Mouse (Mus musculus): ENCODE results near the gene Barx1. TPM values are rescaled to one million over a fixed set of nuclear protein-coding genes. Genes with fewer than 3 reads are reported as not detected.

The Barx1 gene
- total and polyA plus RNA-seq, 3 experiments = not detected

GRCm38 (mm10) chr13:48617774-48618173 is 45.0 kb upstream of the Barx1 start:
- TF ChIP-seq TCF12 (IDR thresholded peaks at IDR 0.05; ENCODE audit: low read depth, low read length) (no peak), USF2 (IDR thresholded peaks at IDR 0.05; ENCODE audit: borderline replicate concordance in 1 of 2, insufficient read depth in 1 of 2, low read depth in 1 of 2, low read length in 2 of 2) (no peak), KAT2A (conservative IDR thresholded peaks at IDR 0.05; ENCODE audit: low read depth, low read length) (no peak), NRF1 (IDR thresholded peaks at IDR 0.05; ENCODE audit: insufficient read depth, low read depth, low read length, poor library complexity, severe bottlenecking) (no peak), ZKSCAN1 (IDR thresholded peaks at IDR 0.05; ENCODE audit: low read depth, low read length) (no peak), MXI1 (IDR thresholded peaks at IDR 0.05; ENCODE audit: low read depth, low read length) (no peak), TAL1 (IDR thresholded peaks at IDR 0.05; ENCODE audit: low read length) (no peak), ZC3H11A (IDR thresholded peaks at IDR 0.05; ENCODE audit: low read depth, low read length) (no peak), BHLHE40 (IDR thresholded peaks at IDR 0.05; ENCODE audit: borderline replicate concordance, low read depth, low read length) (no peak), ZNF384 (IDR thresholded peaks at IDR 0.05; ENCODE audit: low read depth, low read length) (no peak), POLR2AphosphoS2 (IDR thresholded peaks at IDR 0.05; ENCODE audit: low read length) (no peak), CHD2 (IDR thresholded peaks at IDR 0.05; ENCODE audit: low read length) (no peak), POLR2A (IDR thresholded peaks at IDR 0.05; ENCODE audit: control insufficient read depth in 1 of 2, insufficient read depth in 1 of 2, low read depth in 1 of 2, low read length in 2 of 2, poor library complexity in 1 of 2) (no peak), UBTF (IDR thresholded peaks at IDR 0.05; ENCODE audit: borderline replicate concordance, insufficient read depth, low read depth, low read length) (no peak)
- DNase-seq (ENCODE audit: low read depth, low spot score) = no peak
- no peaks in the 10 kb centered on the region for H3K9me3 ChIP-seq (replicated peaks; ENCODE audit: insufficient read depth, low read length)

DNA sequence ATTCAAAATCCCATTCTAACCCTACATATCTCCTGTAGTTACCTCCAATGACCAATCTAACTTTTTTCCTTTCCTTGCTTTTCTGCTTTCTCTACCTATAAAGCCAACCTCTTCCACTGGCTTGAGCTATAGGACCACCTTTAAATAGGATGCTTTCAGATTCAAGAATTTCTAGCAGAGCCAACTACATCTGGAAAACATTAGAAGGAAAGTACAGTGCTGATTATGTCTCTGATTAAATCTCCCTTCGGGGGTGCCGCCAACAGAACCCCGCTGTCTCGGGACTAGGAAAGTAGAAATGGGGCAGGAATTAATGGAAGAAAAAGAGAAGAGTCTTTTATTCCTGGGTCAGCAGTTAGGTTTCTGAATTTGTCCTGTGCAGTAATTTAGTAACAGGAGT is 43.9 kb upstream of the Barx1 start:
- TF ChIP-seq BHLHE40 (IDR thresholded peaks at IDR 0.05; ENCODE audit: borderline replicate concordance, low read depth, low read length) (no peak), ETS1 (IDR thresholded peaks at IDR 0.05; ENCODE audit: low read depth, low read length) (no peak), HCFC1 (IDR thresholded peaks at IDR 0.05; ENCODE audit: low read depth, low read length) (no peak), CHD1 (IDR thresholded peaks at IDR 0.05; ENCODE audit: low read depth, low read length) (no peak), GABPA (IDR thresholded peaks at IDR 0.05; ENCODE audit: low read depth, low read length) (no peak), ZNF384 (IDR thresholded peaks at IDR 0.05; ENCODE audit: low read depth, low read length) (no peak), MYB (IDR thresholded peaks at IDR 0.05; ENCODE audit: low read depth, low read length) (no peak), ELF1 (IDR thresholded peaks at IDR 0.05; ENCODE audit: low read depth, low read length) (no peak), ZC3H11A (IDR thresholded peaks at IDR 0.05; ENCODE audit: low read depth, low read length) (no peak), UBTF (IDR thresholded peaks at IDR 0.05; ENCODE audit: borderline replicate concordance, insufficient read depth, low read depth, low read length) (no peak), RAD21 (IDR thresholded peaks at IDR 0.05; ENCODE audit: low read depth, low read length) (no peak), ZMIZ1 (IDR thresholded peaks at IDR 0.05; ENCODE audit: low read depth, low read length) (no peak), POLR2AphosphoS2 (IDR thresholded peaks at IDR 0.05; ENCODE audit: low read length) (no peak), SMC3 (IDR thresholded peaks at IDR 0.05; ENCODE audit: low read depth, low read length) (no peak), JUND (IDR thresholded peaks at IDR 0.05; ENCODE audit: low read depth, low read length) (no peak), ZKSCAN1 (IDR thresholded peaks at IDR 0.05; ENCODE audit: low read depth, low read length) (no peak), NRF1 (IDR thresholded peaks at IDR 0.05; ENCODE audit: insufficient read depth, low read depth, low read length, poor library complexity, severe bottlenecking) (no peak)
- Histone ChIP-seq H3K9ac (ENCODE audit: control insufficient read depth, low read depth, low read length, poor library complexity, severe bottlenecking) (no peak overlapping the region), H3K36me3 (ENCODE audit: control insufficient read depth in 1 of 2, insufficient read depth in 2 of 2, low read length in 2 of 2) (no peaks in the 10 kb centered on the region), H3K4me3 (ENCODE audit: control insufficient read depth in 1 of 2, insufficient read depth in 1 of 2, low read depth in 2 of 2, low read length in 2 of 2) (no peak overlapping the region), H3K27ac (ENCODE audit: control insufficient read depth, low read depth, low read length) (no peak overlapping the region), H3K27me3 (ENCODE audit: control insufficient read depth in 1 of 2, insufficient read depth in 2 of 2, low read length in 2 of 2) (no peaks in the 10 kb centered on the region), H3K79me2 (ENCODE audit: control insufficient read depth, insufficient read depth, low read length, poor library complexity) (no peaks in the 10 kb centered on the region), H3K4me1 (ENCODE audit: control insufficient read depth in 1 of 2, insufficient read depth in 2 of 2, low read length in 2 of 2) (no peaks in the 10 kb centered on the region), H3K9me3 (replicated peaks; ENCODE audit: insufficient read depth, low read length) (no peaks in the 10 kb centered on the region)
- DNase-seq (ENCODE audit: low read depth, low spot score) = no peak

More at GRCm38 (mm10) chr13:48617774-48618173, 45.0 kb upstream of the Barx1 start:
- Histone ChIP-seq H3K27ac (ENCODE audit: control insufficient read depth, low read depth, low read length) (no peak overlapping the region), H3K27me3 (ENCODE audit: control insufficient read depth in 1 of 2, insufficient read depth in 2 of 2, low read length in 2 of 2) (no peaks in the 10 kb centered on the region), H3K4me1 (ENCODE audit: control insufficient read depth in 1 of 2, insufficient read depth in 2 of 2, low read length in 2 of 2) (no peaks in the 10 kb centered on the region), H3K79me2 (ENCODE audit: control insufficient read depth, insufficient read depth, low read length, poor library complexity) (no peaks in the 10 kb centered on the region), H3K36me3 (ENCODE audit: control insufficient read depth in 1 of 2, insufficient read depth in 2 of 2, low read length in 2 of 2) (no peaks in the 10 kb centered on the region), H3K9ac (ENCODE audit: control insufficient read depth, low read depth, low read length, poor library complexity, severe bottlenecking) (no peak overlapping the region), H3K4me3 (ENCODE audit: control insufficient read depth in 1 of 2, insufficient read depth in 1 of 2, low read depth in 2 of 2, low read length in 2 of 2) (no peak overlapping the region)

Measured in MEL (cell line).